Mouse (Mus musculus): ENCODE measurements around the gene Banf2. TPM values are rescaled to one million over a fixed set of nuclear protein-coding genes. Genes with fewer than 3 reads are reported as not detected.

Banf2 gene
- polyA plus RNA-seq, 1 experiment: not detected

DNA sequence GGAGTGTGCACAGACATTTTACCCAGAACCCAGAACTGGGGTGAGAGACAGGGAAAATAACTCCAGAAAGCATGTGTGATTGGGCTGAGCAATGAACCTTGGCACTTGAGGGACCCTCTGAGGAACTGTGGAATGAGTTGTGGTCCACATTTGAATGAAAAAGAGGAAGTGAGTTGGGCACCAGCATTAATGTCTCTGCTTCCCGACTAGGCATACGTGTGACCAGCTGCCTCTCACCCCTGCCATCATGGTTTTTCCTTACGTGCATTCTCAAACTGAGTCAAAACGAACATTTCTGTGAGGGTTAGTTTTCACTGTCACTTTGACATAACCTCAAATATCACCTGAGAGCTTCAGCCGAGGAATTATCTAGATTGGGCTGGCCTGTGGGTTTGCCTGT, 79.8 kb downstream of the Banf2 start:
- DNase-seq: no peak
- Histone ChIP-seq H3K4me1 (ENCODE audit: control insufficient read depth, insufficient read depth, low read length) (no peaks in the 10 kb centered on the region), H3K4me3 (replicated peaks; ENCODE audit: extremely low read depth, low read depth, low read length) (no peak overlapping the region)
- 72% methylated on average over 5 of the region's 5 CpGs for WGBS
- no peak for TF ChIP-seq POLR2A (IDR thresholded peaks at IDR 0.05; ENCODE audit: borderline replicate concordance, extremely low read depth, low read depth, low read length)
- TF ChIP-seq CTCF (IDR thresholded peaks at IDR 0.05; ENCODE audit: insufficient read depth, low read length): no peak

DNA sequence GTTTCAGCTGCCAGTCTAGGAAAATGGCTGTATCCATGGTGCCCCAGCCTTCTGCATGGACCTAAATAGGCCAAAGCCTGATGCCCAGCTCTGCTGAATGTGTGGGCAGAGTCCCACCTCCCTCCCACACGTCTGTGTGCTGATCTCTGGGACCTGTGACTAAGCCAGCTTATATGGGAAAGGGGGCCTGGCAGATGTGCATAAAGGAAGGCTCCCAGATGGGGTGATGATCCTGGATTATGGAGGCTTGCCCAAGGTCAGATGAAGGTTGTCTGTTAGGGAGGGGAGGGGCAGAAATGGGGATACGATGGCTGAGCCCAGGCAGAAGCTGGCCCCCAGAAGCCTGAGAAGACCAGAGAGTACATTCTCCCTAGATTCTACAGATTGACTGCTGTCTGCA, 85.2 kb downstream of the Banf2 start:
- 70% methylated on average over 2 of the region's 2 CpGs for WGBS
- TF ChIP-seq POLR2A (IDR thresholded peaks at IDR 0.05; ENCODE audit: borderline replicate concordance, extremely low read depth, low read depth, low read length): no peak
- no peak for TF ChIP-seq CTCF (IDR thresholded peaks at IDR 0.05; ENCODE audit: insufficient read depth, low read length)
- no peak for DNase-seq
- no peak overlapping the region for H3K4me3 ChIP-seq (replicated peaks; ENCODE audit: extremely low read depth, low read depth, low read length)
- no peaks in the 10 kb centered on the region for H3K4me1 ChIP-seq (ENCODE audit: control insufficient read depth, insufficient read depth, low read length)

DNA sequence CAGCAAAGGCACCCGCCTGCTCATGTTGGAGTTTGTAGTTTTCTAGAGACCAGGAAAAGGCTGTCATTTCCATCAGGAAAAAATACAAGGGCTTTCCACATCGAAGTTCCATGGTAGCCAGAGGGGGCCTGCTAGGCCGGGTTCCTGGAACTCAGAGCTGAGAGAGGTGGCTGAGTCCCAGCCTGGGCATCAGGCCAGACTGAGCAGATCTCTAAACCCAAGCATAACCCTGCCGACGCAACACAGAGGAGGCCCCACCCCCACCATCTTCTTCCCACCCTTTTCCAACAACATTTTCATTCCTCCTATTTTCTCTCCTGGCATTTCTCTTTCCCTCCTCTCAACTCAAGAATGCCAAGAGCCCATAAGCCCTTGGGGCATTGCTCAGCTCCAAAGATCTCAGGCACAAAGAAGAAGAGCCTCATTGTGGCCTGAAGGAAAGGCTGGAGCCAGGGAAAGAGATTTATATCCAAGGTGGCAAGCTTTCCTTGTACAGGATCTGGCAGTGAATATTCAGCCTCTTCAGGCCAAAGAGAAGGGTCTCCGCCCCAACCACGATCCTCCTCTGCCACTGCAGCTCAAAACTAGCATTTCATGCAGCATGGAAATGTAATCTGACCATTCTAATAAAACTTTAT, 87.4 kb downstream of the Banf2 start:
- H3K4me3 ChIP-seq (replicated peaks; ENCODE audit: extremely low read depth, low read depth, low read length): no peak overlapping the region
- no peak for DNase-seq
- 44% methylated on average over 7 of the region's 7 CpGs for WGBS
- TF ChIP-seq CTCF (IDR thresholded peaks at IDR 0.05; ENCODE audit: insufficient read depth, low read length): no peak
- no peak for TF ChIP-seq POLR2A (IDR thresholded peaks at IDR 0.05; ENCODE audit: borderline replicate concordance, extremely low read depth, low read depth, low read length)
- H3K4me1 ChIP-seq (ENCODE audit: control insufficient read depth, insufficient read depth, low read length): no peaks in the 10 kb centered on the region

DNA sequence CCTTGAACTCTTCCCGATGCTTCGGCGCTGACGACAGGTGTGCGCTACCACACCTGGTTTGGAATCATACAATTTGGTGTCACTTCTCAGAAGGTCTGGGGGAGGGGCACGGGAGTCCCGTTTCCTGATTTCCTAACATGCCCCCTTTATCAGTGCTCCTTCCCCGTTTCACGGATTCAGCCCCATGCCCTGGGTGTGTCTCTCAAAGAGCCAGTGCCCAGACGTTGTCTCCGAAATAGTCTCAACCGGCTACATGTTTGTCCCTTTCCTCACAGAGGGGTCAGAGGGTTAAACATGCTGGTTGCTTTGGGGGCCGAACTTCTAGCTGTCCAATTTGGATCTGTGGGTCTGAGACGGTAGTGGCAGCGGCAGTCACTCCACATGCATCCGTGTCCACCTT, 89.2 kb downstream of the Banf2 start:
- WGBS: 91% methylated on average over 16 of the region's 16 CpGs
- no peaks in the 10 kb centered on the region for H3K4me1 ChIP-seq (ENCODE audit: control insufficient read depth, insufficient read depth, low read length)
- no peak for DNase-seq
- TF ChIP-seq CTCF (IDR thresholded peaks at IDR 0.05; ENCODE audit: insufficient read depth, low read length) (no peak), POLR2A (IDR thresholded peaks at IDR 0.05; ENCODE audit: borderline replicate concordance, extremely low read depth, low read depth, low read length) (no peak)
- H3K4me3 ChIP-seq (replicated peaks; ENCODE audit: extremely low read depth, low read depth, low read length): no peak overlapping the region

Other genes starting within 250 kb of the Banf2 start
- 1.3 and 1.5 TPM in 2 replicates for gene Bfsp1, start 169.9 kb upstream of the Banf2 start, polyA plus RNA-seq (2012; rRNA removed)
- gene Dstn, start 117.7 kb upstream of the Banf2 start, polyA plus RNA-seq (2012; rRNA removed): 46.2 and 80.1 TPM in 2 replicates
- 68.8 and 78.1 TPM in 2 replicates for gene Rrbp1, start 21.8 kb upstream of the Banf2 start, polyA plus RNA-seq (2012; rRNA removed)
- gene Mgme1, start 237.6 kb downstream of the Banf2 start, polyA plus RNA-seq (2012; rRNA removed): 2.6 and 3.9 TPM in 2 replicates
- gene Snx5, start 237.8 kb downstream of the Banf2 start, polyA plus RNA-seq (2012; rRNA removed): 29.7 and 34.7 TPM in 2 replicates